Mouse (Mus musculus) limb, embryonic 10.5 days (tissue): ENCODE results near the gene Lingo1. TPM values are rescaled to one million over a fixed set of nuclear protein-coding genes. Genes with fewer than 3 reads are reported as not detected.

ENCODE experiments used
- DNase-seq: peaks from one replicate; pipeline ENCODE4 v3.0.0-alpha.2; 2017; ENCODE audit warnings: low spot score
- H3K27ac ChIP-seq: fragments of 300-500 bp; sonication (generic); 2 replicates; pipeline ENCODE4 v1.5.1; 2016; ENCODE audit warnings: mild to moderate bottlenecking
- H3K27me3 ChIP-seq: fragments of 300-500 bp; sonication (generic); 2 replicates; pipeline ENCODE4 v1.6.1; 2016; ENCODE audit warnings: low read depth, mild to moderate bottlenecking; ENCODE audit not compliant: poor library complexity, severe bottlenecking
- H3K36me3 ChIP-seq: fragments of 300-500 bp; sonication (generic); 2 replicates; pipeline ENCODE4 v1.6.1; 2016; ENCODE audit warnings: mild to moderate bottlenecking, moderate library complexity
- H3K4me1 ChIP-seq: fragments of 300-500 bp; sonication (generic); 2 replicates; pipeline ENCODE4 v1.6.1; 2016
- H3K4me3 ChIP-seq: fragments of 300-500 bp; sonication (generic); 2 replicates; pipeline ENCODE4 v1.5.1; 2016; ENCODE audit warnings: mild to moderate bottlenecking, moderate library complexity
- H3K9me3 ChIP-seq: fragments of 300-500 bp; sonication (generic); replicated peaks from 2 replicates; pipeline ENCODE4 v1.6.1; 2016; ENCODE audit warnings: mild to moderate bottlenecking
- WGBS: fragments of 180-500 bp; shearing (Covaris S2); methylation state at CpG from one replicate; pipeline ENCODE4 v1.1.7; 2016; 5-methylcytosine and 5-hydroxymethylcytosine counted together
- polyA plus RNA-seq: library from polyadenylated mRNA; unstranded; fragments of >200 nt; fragmentation: Nextera tagmentation; extraction: Ambion mirVana; gene quantifications from 2 replicates; pipeline ENCODE4 v1.2.1, GENCODE M21; 2016

The Lingo1 gene
- polyA plus RNA-seq, 1 experiment from 2014 or later, result 1.8 TPM

DNA sequence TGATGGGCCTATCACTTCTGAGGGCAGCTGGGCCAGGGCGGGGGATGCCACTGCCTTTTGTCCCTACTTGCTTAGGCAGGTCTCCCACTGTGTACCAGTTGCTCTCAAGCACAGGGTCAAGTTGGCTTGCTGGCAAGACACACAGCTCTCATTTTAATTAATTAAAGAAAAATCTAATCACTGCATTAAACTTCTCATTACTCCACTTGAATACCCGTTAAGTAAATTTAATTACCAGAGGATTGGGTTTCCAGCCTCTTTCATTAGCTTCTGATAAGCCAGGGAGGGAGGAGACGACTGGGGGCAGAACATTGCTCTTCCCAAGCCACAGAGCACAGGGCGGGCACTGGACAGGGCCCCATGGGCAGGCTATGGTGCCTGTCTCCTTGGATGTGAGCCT, 113.4 kb downstream of the Lingo1 start:
- Histone ChIP-seq H3K36me3 (no peaks in the 10 kb centered on the region), H3K4me1 (peaks cover 16% of the 10 kb centered on the region), H3K27ac (no peak overlapping the region), H3K9me3 (no peaks in the 10 kb centered on the region), H3K27me3 (no peaks in the 10 kb centered on the region; the same call in 1 of the 2 replicates), H3K4me3 (no peak overlapping the region)
- 51% methylated on average over 4 of the region's 4 CpGs for WGBS
- no peak for DNase-seq

DNA sequence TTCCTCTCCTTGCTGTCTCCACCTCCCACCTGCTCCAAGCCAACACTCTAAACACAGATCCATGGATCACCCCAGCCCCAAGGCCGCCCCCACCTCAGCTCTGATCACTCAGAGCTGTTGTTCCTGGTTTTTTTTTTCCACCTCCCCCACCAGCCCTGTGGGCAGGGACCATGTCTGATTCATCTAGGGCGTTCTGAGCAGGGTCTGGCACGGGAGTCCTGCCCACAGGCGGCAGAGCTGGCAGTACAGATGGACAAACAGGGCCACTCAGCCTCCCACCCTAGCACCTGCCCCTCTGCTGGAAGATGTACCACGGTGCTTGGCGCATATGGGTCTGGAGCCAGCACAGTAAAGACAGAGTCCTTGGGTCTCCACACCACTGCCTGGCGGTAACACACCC, 114.3 kb downstream of the Lingo1 start:
- Histone ChIP-seq H3K27me3 (no peaks in the 10 kb centered on the region; the same call in 1 of the 2 replicates), H3K36me3 (no peaks in the 10 kb centered on the region), H3K27ac (no peak overlapping the region), H3K9me3 (no peaks in the 10 kb centered on the region), H3K4me3 (no peak overlapping the region), H3K4me1 (peaks cover 13% of the 10 kb centered on the region)
- 84% methylated on average over 7 of the region's 7 CpGs for WGBS
- DNase-seq, result no peak

DNA sequence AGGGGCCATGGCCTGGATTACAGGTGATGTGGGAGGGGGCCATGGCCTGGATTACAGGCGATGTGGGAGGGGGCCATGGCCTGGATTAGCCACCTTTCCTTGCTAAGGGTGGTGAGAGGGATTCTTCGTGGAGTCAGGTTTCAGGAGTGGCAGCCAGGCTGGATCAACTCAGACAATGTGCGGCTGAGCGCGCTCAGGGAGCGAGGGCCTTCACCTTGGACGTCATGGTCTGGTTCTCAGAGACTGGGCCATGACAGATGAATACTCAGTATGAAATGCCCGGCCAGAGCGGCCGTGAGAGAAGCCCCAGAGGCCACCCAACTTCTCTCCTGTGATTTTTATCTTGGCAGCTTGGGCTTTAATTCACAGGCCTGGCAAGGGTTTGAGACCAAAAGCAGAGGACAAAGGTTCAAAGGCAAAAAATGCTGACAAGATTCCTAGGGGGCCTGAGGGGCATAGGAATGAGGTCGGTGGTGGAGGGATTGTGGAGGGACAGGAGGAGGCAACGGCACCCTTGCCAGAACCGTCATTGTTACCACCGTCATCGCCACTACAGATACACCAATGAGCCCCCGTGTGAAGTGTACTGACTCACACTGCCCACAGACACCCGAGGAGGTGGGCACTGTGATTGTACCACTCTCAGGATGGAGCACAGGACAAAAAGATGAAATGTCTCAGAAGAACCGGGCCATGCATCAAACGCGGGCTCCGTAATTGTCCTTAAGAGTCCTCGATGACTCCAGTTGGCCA, 117.2 kb downstream of the Lingo1 start:
- Histone ChIP-seq H3K27me3 (no peaks in the 10 kb centered on the region; the same call in 1 of the 2 replicates), H3K4me1 (peaks cover 5% of the 10 kb centered on the region; the same call in 1 of the 2 replicates), H3K27ac (no peak overlapping the region), H3K9me3 (no peaks in the 10 kb centered on the region), H3K36me3 (no peaks in the 10 kb centered on the region), H3K4me3 (no peak overlapping the region)
- 89% methylated on average over 22 of the region's 22 CpGs for WGBS
- no peak for DNase-seq

DNA sequence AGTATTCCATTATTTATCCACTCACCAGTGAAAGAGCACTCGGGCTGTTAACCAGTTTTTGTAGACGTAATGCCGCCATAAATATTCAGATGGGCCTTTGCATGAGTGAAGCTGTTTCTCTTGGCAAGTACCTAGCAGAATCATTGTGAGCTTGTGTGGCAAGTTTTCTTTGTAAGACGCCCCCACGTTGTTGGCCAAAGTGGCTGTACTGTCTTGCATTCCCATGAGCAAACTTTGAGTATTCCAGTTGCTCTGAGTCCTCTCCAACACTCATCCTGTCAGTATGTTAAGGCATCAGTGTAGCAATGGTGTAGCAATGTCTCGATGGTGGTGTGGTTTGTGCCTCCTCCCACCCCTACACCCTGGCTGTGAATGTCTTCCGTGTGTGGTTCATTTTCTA, 120.6 kb downstream of the Lingo1 start:
- no peak overlapping the region for H3K27ac ChIP-seq
- H3K27me3 ChIP-seq, result no peaks in the 10 kb centered on the region
- no peaks in the 10 kb centered on the region for H3K36me3 ChIP-seq
- WGBS, result 93% methylated on average over 7 of the region's 7 CpGs
- H3K4me1 ChIP-seq, result peaks cover 5% of the 10 kb centered on the region; the same call in 1 of the 2 replicates
- no peaks in the 10 kb centered on the region for H3K9me3 ChIP-seq
- no peak overlapping the region for H3K4me3 ChIP-seq
- DNase-seq, result no peak

DNA sequence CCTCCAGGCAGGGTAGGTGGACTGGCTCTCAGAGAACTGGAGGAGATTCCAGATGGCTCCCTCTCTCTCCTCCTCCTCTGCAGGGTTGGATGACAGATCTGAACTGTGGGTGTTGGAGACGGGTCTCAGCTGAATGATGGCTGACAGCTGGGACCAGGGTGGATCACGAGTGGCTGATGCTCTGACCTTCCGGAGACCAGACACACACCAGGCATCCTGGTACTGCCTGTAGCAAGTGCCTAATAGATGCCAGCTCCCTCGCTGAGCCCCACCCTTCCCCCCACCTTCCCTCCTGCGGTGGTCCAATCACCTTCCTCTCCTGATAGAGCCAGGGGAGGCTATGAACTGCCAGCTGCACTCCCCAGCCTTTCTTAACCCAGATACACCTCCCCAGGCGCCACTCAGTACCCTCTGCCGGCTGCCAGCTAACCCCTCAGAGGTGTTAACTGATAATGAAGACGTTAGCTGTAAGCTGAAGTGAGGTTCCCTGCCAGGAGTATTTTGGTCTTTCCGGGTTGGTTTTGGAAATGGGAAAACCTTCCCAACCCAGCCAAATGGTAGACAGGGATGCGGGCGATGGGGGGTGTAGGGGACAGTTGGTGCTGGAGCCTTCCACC, 126.6 kb downstream of the Lingo1 start:
- no peak for DNase-seq
- Histone ChIP-seq H3K4me1 (no peaks in the 10 kb centered on the region), H3K36me3 (no peaks in the 10 kb centered on the region), H3K27me3 (no peaks in the 10 kb centered on the region), H3K4me3 (no peak overlapping the region), H3K9me3 (no peaks in the 10 kb centered on the region), H3K27ac (no peak overlapping the region)
- 31% methylated on average over 11 of the region's 11 CpGs for WGBS

DNA sequence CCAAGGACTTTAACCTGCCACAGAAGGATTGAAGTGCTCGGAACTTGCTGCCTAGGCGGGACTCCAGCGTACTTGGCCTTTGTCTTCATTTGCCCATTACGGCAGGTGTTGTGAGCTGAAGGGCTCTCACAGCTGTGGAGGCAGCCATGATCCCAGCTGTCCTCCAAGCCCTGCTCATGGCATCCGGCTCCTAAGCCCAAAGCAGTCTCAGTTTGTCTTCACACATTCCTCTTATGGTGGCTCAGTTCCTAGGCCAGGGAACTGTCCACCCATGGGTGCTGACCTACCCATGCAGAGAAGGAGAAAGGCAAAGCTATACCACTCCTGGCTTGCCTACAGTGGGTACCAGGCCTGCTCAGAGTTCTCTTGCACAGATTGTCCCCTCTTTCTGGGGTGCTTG, 132.1 kb downstream of the Lingo1 start:
- H3K9me3 ChIP-seq, result no peaks in the 10 kb centered on the region
- H3K27ac ChIP-seq, result no peak overlapping the region
- no peaks in the 10 kb centered on the region for H3K36me3 ChIP-seq
- no peaks in the 10 kb centered on the region for H3K4me1 ChIP-seq
- 84% methylated on average over 5 of the region's 5 CpGs for WGBS
- no peak for DNase-seq
- 0 out of 2 replicates have a peak, but pooled peaks cover 4% of the 10 kb centered on the region for H3K27me3 ChIP-seq
- H3K4me3 ChIP-seq, result no peak overlapping the region

DNA sequence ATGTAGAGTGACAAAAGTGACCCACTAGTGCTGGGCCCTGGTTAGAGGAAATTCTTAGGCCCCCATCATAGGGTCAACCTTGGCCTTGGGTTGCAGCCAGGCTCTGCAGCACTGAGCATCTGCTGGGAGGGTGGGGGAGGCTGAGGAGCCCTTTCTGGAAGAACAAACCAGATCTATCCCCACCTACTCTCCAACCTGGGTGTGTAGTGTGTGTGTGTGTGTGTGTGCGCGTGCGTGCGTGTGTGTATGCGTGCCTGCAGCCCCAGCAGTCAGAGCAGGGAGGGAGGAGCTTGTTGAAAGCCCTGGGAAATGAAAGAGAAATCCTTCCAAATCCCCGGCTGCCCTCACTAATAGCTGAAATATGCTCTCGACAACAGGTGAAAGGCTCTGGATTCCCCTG, 133.3 kb downstream of the Lingo1 start:
- Histone ChIP-seq H3K27ac (no peak overlapping the region), H3K27me3 (peaks cover 9% of the 10 kb centered on the region; the same call in 1 of the 2 replicates), H3K4me3 (no peak overlapping the region), H3K36me3 (no peaks in the 10 kb centered on the region), H3K4me1 (no peaks in the 10 kb centered on the region), H3K9me3 (no peaks in the 10 kb centered on the region)
- WGBS, result 83% methylated on average over 7 of the region's 7 CpGs
- no peak for DNase-seq

DNA sequence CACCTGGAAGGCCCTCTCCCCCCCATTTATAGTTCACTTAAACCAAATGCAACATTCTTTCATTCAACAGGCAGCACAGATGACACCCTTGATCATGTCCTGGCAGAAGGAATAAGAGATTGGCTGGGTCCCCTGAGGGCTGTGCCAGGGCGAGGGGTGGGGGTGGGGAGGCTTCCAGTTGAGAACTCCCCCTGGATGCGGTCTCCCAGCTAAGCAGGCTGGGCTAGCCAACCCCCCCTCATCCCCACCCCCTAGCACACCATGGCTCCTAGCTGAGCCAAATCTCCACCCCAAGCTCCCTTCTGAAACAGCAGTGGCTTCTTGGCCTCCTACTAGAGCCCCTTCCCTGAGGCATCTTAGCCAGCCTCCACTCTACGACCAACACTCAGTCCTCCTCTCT, 133.9 kb downstream of the Lingo1 start:
- H3K4me3 ChIP-seq, result no peak overlapping the region
- H3K27ac ChIP-seq, result no peak overlapping the region
- no peaks in the 10 kb centered on the region for H3K36me3 ChIP-seq
- 77% methylated on average over 3 of the region's 3 CpGs for WGBS
- no peaks in the 10 kb centered on the region for H3K9me3 ChIP-seq
- H3K27me3 ChIP-seq, result peaks cover 9% of the 10 kb centered on the region; the same call in 1 of the 2 replicates
- H3K4me1 ChIP-seq, result no peaks in the 10 kb centered on the region
- DNase-seq, result no peak

DNA sequence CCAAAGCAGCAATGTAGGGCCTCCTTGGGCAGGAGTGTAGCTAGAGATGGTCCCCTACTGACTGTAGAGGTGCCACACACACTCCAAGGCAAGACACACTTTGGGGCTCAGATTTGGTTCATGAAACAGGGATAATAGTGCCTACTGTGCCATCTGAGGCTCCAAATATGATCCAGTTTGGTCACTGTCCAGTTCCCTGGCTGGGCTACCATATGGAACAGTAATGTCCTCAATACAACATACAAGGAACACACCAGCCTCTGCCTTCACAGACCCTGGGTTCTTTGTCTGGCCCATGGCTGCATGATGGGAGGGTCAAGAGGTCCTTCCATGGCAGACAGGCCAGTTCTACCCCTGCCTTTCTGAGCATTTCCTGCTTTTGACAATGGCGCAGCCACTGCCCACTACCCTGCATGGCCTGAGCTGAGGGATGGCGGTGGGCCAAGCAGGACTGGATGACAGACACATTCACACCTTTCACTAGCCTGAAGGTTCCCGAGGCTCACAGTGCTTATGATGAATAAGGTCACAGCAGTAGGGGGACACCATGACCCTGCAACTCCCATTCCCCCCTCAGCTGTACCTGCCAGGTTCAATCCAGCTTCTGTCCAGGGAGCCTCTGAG, 134.9 kb downstream of the Lingo1 start:
- peaks cover 18% of the 10 kb centered on the region; the same call in 1 of the 2 replicates for H3K27me3 ChIP-seq

DNA sequence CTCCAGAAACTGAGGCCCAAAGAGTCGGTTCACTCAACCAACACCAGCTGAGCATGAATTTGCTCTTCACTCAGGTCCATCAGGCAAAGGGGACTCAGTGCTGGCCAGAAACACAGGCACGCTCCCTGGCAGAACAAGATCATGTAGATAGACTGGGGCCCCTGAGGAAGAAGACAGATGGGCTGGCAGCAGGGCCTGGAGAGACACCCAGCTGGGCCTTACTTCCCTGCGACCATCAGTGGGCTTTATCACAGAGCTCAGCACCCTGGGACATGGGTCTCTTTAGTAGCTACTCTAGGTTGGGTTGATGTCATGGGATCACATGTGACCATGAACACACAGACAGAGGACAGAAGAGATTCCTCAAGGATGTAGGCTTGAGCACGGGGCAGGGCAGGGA, 137.7 kb downstream of the Lingo1 start:
- Histone ChIP-seq H3K9me3 (no peaks in the 10 kb centered on the region), H3K4me3 (no peak overlapping the region), H3K4me1 (peaks cover 17% of the 10 kb centered on the region), H3K27me3 (peaks cover 38% of the 10 kb centered on the region), H3K27ac (no peak overlapping the region), H3K36me3 (no peaks in the 10 kb centered on the region)
- DNase-seq, result no peak
- WGBS, result 79% methylated on average over 4 of the region's 4 CpGs

More for the DNA sequence above, 134.9 kb downstream of the Lingo1 start:
- no peaks in the 10 kb centered on the region for H3K9me3 ChIP-seq
- H3K4me1 ChIP-seq, result peaks cover 10% of the 10 kb centered on the region
- no peaks in the 10 kb centered on the region for H3K36me3 ChIP-seq
- no peak overlapping the region for H3K27ac ChIP-seq
- no peak for DNase-seq
- H3K4me3 ChIP-seq, result no peak overlapping the region
- 79% methylated on average over 3 of the region's 3 CpGs for WGBS

DNA sequence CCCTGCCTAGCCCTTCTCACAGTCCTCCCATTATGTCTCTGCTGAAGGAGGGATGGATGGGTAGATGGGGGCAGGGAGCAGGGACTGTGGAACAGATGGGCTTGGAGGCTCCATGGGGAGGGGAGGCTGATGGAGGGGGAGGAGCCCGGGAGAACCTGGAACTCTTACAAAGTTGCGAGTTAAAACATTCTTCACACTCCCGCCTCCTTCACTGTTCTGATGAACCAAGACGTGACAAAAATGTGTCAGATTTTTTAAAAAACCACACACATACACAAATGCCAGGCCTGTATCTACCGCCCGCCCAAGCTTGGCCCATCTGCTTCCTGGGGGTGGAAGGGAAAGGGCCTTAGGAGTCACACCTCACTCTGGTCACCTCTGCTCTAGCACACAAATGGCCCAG, 138.3 kb downstream of the Lingo1 start:
- H3K27ac ChIP-seq, result no peak overlapping the region
- peaks cover 41% of the 10 kb centered on the region for H3K27me3 ChIP-seq
- no peaks in the 10 kb centered on the region for H3K36me3 ChIP-seq
- no peaks in the 10 kb centered on the region for H3K9me3 ChIP-seq
- WGBS, result 67% methylated on average over 6 of the region's 6 CpGs
- no peak overlapping the region for H3K4me3 ChIP-seq
- peaks cover 17% of the 10 kb centered on the region for H3K4me1 ChIP-seq
- no peak for DNase-seq

DNA sequence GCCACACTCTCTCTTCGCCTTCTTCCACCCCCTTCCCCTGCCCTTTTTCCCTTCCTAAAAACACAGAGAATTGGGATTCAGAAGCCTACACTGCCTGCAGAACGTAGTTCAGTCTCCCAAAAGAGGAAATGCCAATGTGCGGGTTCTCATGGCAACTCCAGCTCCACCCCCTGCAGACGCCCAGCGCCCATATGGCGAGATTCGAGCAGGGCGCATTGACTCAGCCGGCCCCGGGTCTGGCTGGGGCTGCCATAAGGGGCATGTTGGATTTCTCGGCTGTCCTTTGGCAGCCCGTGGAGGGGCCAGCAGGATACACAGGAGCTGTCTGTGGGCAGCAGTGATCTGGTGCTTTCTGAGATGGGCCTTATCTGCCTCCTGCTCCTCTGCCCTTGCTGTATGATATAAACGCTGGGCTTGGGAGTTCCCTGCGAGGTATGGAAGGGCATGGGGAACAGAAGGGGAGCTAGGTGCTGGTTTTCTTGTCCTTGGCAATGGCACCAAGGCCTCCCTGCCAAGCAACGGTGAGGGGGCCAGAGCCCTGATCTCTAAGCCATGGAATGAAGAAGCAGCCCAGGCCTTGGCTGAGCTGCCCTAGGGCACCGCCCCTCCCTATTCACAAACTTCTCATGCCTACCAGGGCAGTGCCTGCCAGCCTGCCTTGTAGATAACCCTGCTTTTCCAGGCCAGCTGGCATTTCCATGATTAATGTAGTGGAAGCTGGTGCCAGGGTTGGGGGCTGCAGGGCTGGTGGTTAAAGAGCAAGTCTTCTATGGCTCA, 139.3 kb downstream of the Lingo1 start:
- WGBS, result 56% methylated on average over 16 of the region's 16 CpGs
- Histone ChIP-seq H3K27me3 (peaks cover 41% of the 10 kb centered on the region), H3K27ac (peak overlapping the region; percentile 14; the same call in 1 of the 2 replicates), H3K4me1 (peaks cover 19% of the 10 kb centered on the region), H3K9me3 (no peaks in the 10 kb centered on the region), H3K36me3 (no peaks in the 10 kb centered on the region), H3K4me3 (0 out of 2 replicates have a peak overlapping the region, but pooled peaks have one; percentile 14)
- DNase-seq, result no peak
